Mouse (Mus musculus) G1E-ER4 (cell line): ENCODE data around the gene Nans. TPM values are rescaled to one million over a fixed set of nuclear protein-coding genes. Genes with fewer than 3 reads are reported as not detected.

Experiments used
- GATA1 ChIP-seq: IDR thresholded peaks from one replicate; pipeline ENCODE4 v1.8.0; 2012; ENCODE audit warnings: low read length, inconsistent platforms
- polyA plus RNA-seq: library from polyadenylated mRNA; stranded (reverse); fragments of >175 nt; gene quantifications from 2 replicates; pipeline ENCODE4 v1.2.3, GENCODE M21; 2012

The Nans gene
- polyA plus RNA-seq, 1 experiment: 64.9 TPM

GRCm38 (mm10) chr4:46543366-46544050, 54.5 kb downstream of the Nans start:
- TF ChIP-seq GATA1: no peak

DNA sequence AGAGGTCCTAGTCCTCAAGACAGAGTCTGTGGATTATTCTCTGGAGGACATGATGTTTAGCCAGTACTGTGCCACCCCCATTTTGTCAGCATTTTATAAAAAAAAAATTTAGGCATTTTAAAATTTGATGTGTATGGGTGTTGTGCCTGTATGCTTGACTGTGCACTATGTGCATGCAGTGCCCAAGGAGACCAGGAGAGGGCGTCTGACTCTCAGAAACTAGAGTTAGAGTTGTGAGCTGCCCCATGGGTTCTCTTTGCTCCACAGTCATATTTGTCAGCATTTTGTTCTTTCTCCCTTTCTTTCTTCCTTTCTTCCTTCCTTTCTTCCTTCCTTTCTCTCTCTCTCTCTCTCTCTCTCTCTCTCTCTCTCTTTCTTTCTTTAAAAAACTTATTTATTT, 55.3 kb downstream of the Nans start:
- TF ChIP-seq GATA1: no peak

DNA sequence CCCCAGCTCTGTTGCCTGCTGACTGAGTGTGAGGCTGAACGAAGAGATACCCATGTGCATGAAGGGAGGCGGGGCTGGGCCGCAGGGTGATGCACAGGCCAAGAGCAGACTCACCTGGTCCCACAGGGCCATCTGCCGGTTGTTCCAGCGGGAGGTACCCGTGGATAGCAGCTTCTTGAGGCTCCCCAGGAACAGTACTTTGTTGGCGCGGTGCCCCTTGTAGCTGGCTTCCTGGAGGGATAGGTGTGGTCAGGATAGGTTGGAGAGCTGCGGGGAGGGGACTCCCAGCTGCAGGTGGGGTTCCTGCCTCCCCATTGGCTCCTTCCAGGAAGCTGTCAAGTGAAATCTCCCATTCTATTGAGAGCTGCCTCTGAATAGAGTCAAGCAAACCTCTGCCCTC, 56.5 kb downstream of the Nans start:
- no peak for TF ChIP-seq GATA1

GRCm38 (mm10) chr4:46546709-46547108, 57.7 kb downstream of the Nans start:
- TF ChIP-seq GATA1: no peak

DNA sequence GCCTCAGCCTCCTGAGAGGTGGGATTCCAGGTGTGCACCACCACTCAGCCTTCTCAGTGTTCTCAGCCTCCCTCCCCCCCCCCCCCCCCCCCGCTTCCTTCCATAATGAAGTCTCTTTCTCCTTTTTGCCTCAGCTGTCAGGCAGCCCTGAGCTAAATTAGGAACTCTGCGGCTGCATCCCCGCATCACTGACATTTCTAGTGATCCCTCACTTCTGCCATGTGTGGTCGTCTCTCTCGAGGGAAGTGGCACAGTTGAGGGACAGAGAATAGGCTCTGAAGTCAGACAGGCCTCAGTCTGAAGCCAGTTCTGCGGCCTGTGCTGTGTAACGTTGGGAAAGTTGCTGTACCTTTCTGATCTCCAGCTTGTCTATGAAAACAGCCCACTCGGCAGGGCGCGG, 60.9 kb downstream of the Nans start:
- TF ChIP-seq GATA1: no peak

GRCm38 (mm10) chr4:46550406-46550805, 61.4 kb downstream of the Nans start:
- TF ChIP-seq GATA1: no peak

Other genes starting within 250 kb of the Nans start
- gene Foxe1, start 145.6 kb upstream of the Nans start, polyA plus RNA-seq: not detected in 2 replicates
- gene Trmo, start 99.8 kb upstream of the Nans start, polyA plus RNA-seq: 2.4 and 4.3 TPM in 2 replicates
- gene Hemgn, start 75.7 kb upstream of the Nans start, polyA plus RNA-seq: 6.7 and 8.3 TPM in 2 replicates
- 1,030 and 1,299 TPM in 2 replicates for gene Anp32b, start 38.3 kb upstream of the Nans start, polyA plus RNA-seq
- gene Trim14, start 46.9 kb downstream of the Nans start, polyA plus RNA-seq: 14.9 and 17.9 TPM in 2 replicates
- gene Coro2a, start 113.0 kb downstream of the Nans start, polyA plus RNA-seq: 245 and 299 TPM in 2 replicates
- gene Tbc1d2, start 161.0 kb downstream of the Nans start, polyA plus RNA-seq: not detected in 2 replicates